Mouse (Mus musculus) CH12.LX (cell line): ENCODE measurements around the gene Ppp1r26. TPM values are rescaled to one million over a fixed set of nuclear protein-coding genes. Genes with fewer than 3 reads are reported as not detected.

Source experiments
- DNase-seq: peaks from one replicate; pipeline ENCODE4 v3.0.0-alpha.2; 2013; ENCODE audit errors: extremely low read depth
- H3K27ac ChIP-seq: 2 replicates; pipeline ENCODE4 v1.5.1; 2012; ENCODE audit warnings: low read depth, mild to moderate bottlenecking, control low read depth, moderate library complexity; ENCODE audit not compliant: insufficient read depth
- H3K27me3 ChIP-seq: replicated peaks from 2 replicates; pipeline ENCODE3; 2012; ENCODE audit warnings: inconsistent platforms
- H3K36me3 ChIP-seq, 2 experiments: replicated peaks in 1 of 2; 2 replicates each; pipeline versions ENCODE3 to v1.6.1; 2012; ENCODE audit warnings: inconsistent platforms in 1 of 2, low read length in 1 of 2, mild to moderate bottlenecking in 1 of 2, mixed read lengths in 1 of 2, moderate library complexity in 1 of 2; ENCODE audit not compliant: control insufficient read depth in 1 of 2, insufficient read depth in 1 of 2
- H3K4me1 ChIP-seq, 2 experiments: 2 replicates each; pipeline ENCODE4 v1.6.1; 2012; ENCODE audit warnings: inconsistent platforms in 1 of 2, moderate library complexity in 1 of 2; ENCODE audit not compliant: insufficient read depth in 2 of 2, control insufficient read depth in 1 of 2
- H3K4me2 ChIP-seq: 2 replicates; pipeline ENCODE4 v1.6.1; 2012; ENCODE audit warnings: low read depth, mild to moderate bottlenecking, control low read depth; ENCODE audit not compliant: poor library complexity, insufficient read depth, severe bottlenecking
- H3K4me3 ChIP-seq, 3 experiments: fragments of 150-350 bp in 1 of 3; sonication (generic) in 1 of 3; replicated peaks in 1 of 3; 2 replicates each; pipeline versions ENCODE3 to v1.5.1; 2011 to 2012; ENCODE audit warnings: low read depth in 2 of 3, low read length in 2 of 3, mild to moderate bottlenecking in 2 of 3, moderate library complexity in 2 of 3, control low read depth in 1 of 3, improper control_type of control experiment in 1 of 3, inconsistent platforms in 1 of 3, mixed read lengths in 1 of 3; ENCODE audit not compliant: poor library complexity in 1 of 3
- H3K79me2 ChIP-seq: replicated peaks from 2 replicates; pipeline ENCODE4 v1.6.1; 2012; ENCODE audit warnings: mild to moderate bottlenecking, moderate library complexity; ENCODE audit not compliant: control insufficient read depth, poor library complexity, insufficient read depth, severe bottlenecking; ENCODE audit errors: extremely low read depth
- H3K9ac ChIP-seq: 2 replicates; pipeline ENCODE4 v1.6.1; 2012; ENCODE audit warnings: low read depth, mild to moderate bottlenecking, control low read depth, moderate library complexity; ENCODE audit not compliant: insufficient read depth
- H3K9me3 ChIP-seq: replicated peaks from 2 replicates; pipeline ENCODE3; 2012; ENCODE audit warnings: low read length, inconsistent platforms, mixed read lengths
- BHLHE40 ChIP-seq: IDR thresholded peaks from 2 replicates; pipeline ENCODE4 v1.6.1; 2011; ENCODE audit warnings: mild to moderate bottlenecking, low read depth, low read length, improper control_type of control experiment
- CHD1 ChIP-seq: IDR thresholded peaks from 2 replicates; pipeline ENCODE4 v1.6.1; 2012; ENCODE audit warnings: low read depth, low read length, improper control_type of control experiment, inconsistent platforms
- ELF1 ChIP-seq: IDR thresholded peaks from 2 replicates; pipeline ENCODE4 v1.6.1; 2014; ENCODE audit warnings: low read depth, mild to moderate bottlenecking, inconsistent platforms, low read length, improper control_type of control experiment
- GABPA ChIP-seq: IDR thresholded peaks from 2 replicates; pipeline ENCODE4 v1.6.1; 2012; ENCODE audit warnings: low read depth, low read length, improper control_type of control experiment, inconsistent platforms; ENCODE audit not compliant: insufficient replicate concordance
- HCFC1 ChIP-seq: IDR thresholded peaks from 2 replicates; pipeline ENCODE4 v1.6.1; 2012; ENCODE audit warnings: low read depth, mild to moderate bottlenecking, inconsistent platforms, low read length, improper control_type of control experiment
- IRF4 ChIP-seq: IDR thresholded peaks from 2 replicates; pipeline ENCODE4 v1.6.1; 2014; ENCODE audit warnings: low read depth, mild to moderate bottlenecking, inconsistent platforms, low read length, improper control_type of control experiment
- KAT2A ChIP-seq: IDR thresholded peaks from 2 replicates; pipeline ENCODE4 v1.6.1; 2012; ENCODE audit warnings: low read length, improper control_type of control experiment, inconsistent platforms; ENCODE audit not compliant: insufficient replicate concordance
- MAFK ChIP-seq: IDR thresholded peaks from 2 replicates; pipeline ENCODE4 v1.6.1; 2011; ENCODE audit warnings: low read length, improper control_type of control experiment; ENCODE audit not compliant: insufficient replicate concordance
- MEF2A ChIP-seq: IDR thresholded peaks from 2 replicates; pipeline ENCODE4 v1.6.1; 2014; ENCODE audit warnings: low read depth, mild to moderate bottlenecking, inconsistent platforms, low read length, improper control_type of control experiment, borderline replicate concordance
- MXI1 ChIP-seq: IDR thresholded peaks from 2 replicates; pipeline ENCODE4 v1.6.1; 2011; ENCODE audit warnings: mild to moderate bottlenecking, low read depth, low read length, improper control_type of control experiment
- NELFE ChIP-seq: IDR thresholded peaks from 2 replicates; pipeline ENCODE4 v1.6.1; 2011; ENCODE audit warnings: low read depth, low read length, improper control_type of control experiment
- NRF1 ChIP-seq: IDR thresholded peaks from 2 replicates; pipeline ENCODE4 v1.6.1; 2014; ENCODE audit warnings: low read depth, mild to moderate bottlenecking, inconsistent platforms, low read length, improper control_type of control experiment, moderate library complexity
- SIN3A ChIP-seq: IDR thresholded peaks from 2 replicates; pipeline ENCODE4 v1.6.1; 2012; ENCODE audit warnings: low read length, improper control_type of control experiment, inconsistent platforms
- UBTF ChIP-seq: IDR thresholded peaks from 2 replicates; pipeline ENCODE4 v1.6.1; 2012; ENCODE audit warnings: low read depth, mild to moderate bottlenecking, inconsistent platforms, low read length, improper control_type of control experiment, moderate library complexity
- ZKSCAN1 ChIP-seq: IDR thresholded peaks from 2 replicates; pipeline ENCODE4 v1.6.1; 2012; ENCODE audit warnings: low read depth, inconsistent platforms, low read length, improper control_type of control experiment, borderline replicate concordance
- dilution Hi-C: fragments of 300-500 bp; cut with MboI; formaldehyde crosslinking; loops from 2 replicates; pipeline ENCODE4 v1.14.3; 2020; ENCODE audit warnings: low sequenced_read_pairs; ENCODE audit not compliant: extremely low pct_unique_long_range_greater_than_20kb, extremely low pct_ligation_motif_present
- in situ Hi-C: fragments of 300-500 bp; cut with MboI; formaldehyde crosslinking; loops from 3 replicates; pipeline ENCODE4 v1.14.3; 2019; ENCODE audit warnings: low sequenced_read_pairs, low pct_ligation_motif_present, low pct_unique_long_range_greater_than_20kb, mixed read lengths
- polyA plus RNA-seq: library from polyadenylated mRNA; unstranded; fragments of >175 nt; gene quantifications from 2 replicates; pipeline ENCODE4 v1.2.1, GENCODE M21; 2012; ENCODE audit warnings: low read depth; ENCODE audit not compliant: insufficient read length
- total RNA-seq, 2 experiments: library from RNA; depleted of rRNA; stranded (reverse); fragments of 300-350 nt in 1 of 2; fragments of >200 nt in 1 of 2; gene quantifications; 2 replicates each; pipeline ENCODE4 v1.2.3; 2012 to 2014

Gene Ppp1r26
- total and polyA plus RNA-seq, 3 experiments = 0.77 TPM; not detected in 2

DNA sequence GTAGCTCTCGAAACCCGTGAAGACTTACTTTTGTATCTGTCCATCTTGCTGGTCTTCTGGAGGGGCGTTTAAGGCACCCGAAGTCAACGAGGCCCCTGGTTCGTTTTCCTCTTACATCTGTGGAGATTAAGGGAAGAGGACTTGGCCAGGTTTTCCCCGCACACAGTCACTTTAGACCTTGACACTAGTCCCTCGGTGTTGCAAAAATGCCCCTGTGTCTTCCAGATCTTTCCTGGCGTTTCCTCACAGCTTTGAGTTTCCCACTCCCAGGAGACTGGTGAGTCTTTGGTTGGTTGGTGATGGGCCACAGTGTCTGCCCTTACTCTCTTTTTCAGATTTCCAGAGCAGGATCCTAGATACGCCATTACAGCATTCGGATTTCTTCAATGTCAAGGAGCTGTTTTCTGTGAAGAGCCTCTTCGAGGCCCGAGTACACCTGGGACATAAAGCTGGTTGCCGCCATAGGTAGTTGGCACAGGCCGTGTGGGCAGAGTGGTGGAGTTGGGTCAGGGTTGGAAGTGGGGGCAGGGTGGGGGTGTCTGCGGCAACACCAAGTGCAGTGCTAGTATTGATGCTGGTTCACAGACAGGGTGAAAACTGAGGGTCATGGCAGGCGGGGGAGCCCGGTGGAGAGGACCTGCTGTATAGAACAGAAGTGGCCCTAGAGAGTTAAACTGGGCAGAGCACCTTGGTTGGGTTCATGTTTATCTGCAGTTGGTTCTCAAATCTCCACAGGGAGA is 22.1 kb downstream of the Ppp1r26 start:
- no peak for TF ChIP-seq KAT2A
- no peak for TF ChIP-seq NELFE
- TF ChIP-seq NRF1 = no peak
- TF ChIP-seq GABPA = no peak
- TF ChIP-seq ELF1 = no peak
- TF ChIP-seq SIN3A = no peak
- no peak for TF ChIP-seq IRF4
- TF ChIP-seq MAFK = no peak
- TF ChIP-seq MEF2A = no peak
- no peak for TF ChIP-seq HCFC1
- no peak for TF ChIP-seq CHD1
- no peak for TF ChIP-seq ZKSCAN1
- in situ Hi-C loops = no loop called here

DNA sequence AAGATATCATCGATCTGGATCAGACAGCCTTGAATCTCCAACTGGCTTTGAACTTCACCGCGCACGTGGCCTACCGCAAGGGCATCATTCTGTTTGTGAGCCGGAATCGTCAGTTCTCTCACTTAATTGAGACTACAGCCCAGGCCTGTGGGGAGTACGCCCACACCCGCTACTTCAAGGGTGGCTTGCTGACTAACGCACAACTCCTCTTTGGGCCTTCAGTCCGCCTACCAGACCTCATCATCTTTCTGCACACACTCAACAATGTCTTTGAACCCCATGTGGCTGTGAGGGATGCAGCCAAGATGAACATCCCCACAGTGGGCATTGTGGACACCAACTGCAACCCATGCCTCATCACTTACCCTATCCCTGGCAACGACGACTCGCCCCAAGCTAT is 22.9 kb downstream of the Ppp1r26 start:
- in situ Hi-C loops = no loop called here
- TF ChIP-seq GABPA (no peak), MXI1 (no peak), UBTF (no peak), BHLHE40 (no peak)
- Histone ChIP-seq H3K36me3 (peaks cover 18 to 42% of the 10 kb centered on the region in 2 experiments), H3K27me3 (peaks cover 26% of the 10 kb centered on the region), H3K4me2 (no peak overlapping the region), H3K4me3 (no peak overlapping the region), H3K9me3 (peaks cover 2% of the 10 kb centered on the region), H3K27ac (no peak overlapping the region), H3K9ac (no peak overlapping the region), H3K79me2 (peaks cover 14% of the 10 kb centered on the region), H3K4me1 (peaks cover 11 to 21% of the 10 kb centered on the region in 2 experiments)
- no peak for DNase-seq
- dilution Hi-C loops = no loop called here

More for the DNA sequence above, 22.1 kb downstream of the Ppp1r26 start:
- H3K9ac ChIP-seq = peak overlapping the region; percentile 93
- peak overlapping the region; percentile 72 for H3K4me2 ChIP-seq
- H3K9me3 ChIP-seq = peaks cover 2% of the 10 kb centered on the region
- peaks cover 31% of the 10 kb centered on the region for H3K27me3 ChIP-seq
- peaks cover 11 to 21% of the 10 kb centered on the region in 2 experiments for H3K4me1 ChIP-seq
- peaks cover 14% of the 10 kb centered on the region for H3K79me2 ChIP-seq
- peak overlapping the region; percentile 61 to 85 (median 84) for H3K4me3 ChIP-seq
- dilution Hi-C loops = no loop called here
- H3K27ac ChIP-seq = no peak overlapping the region
- no peak for DNase-seq
- peaks cover 18 to 42% of the 10 kb centered on the region in 2 experiments for H3K36me3 ChIP-seq
